Mouse (Mus musculus): ENCODE measurements around the gene Tas2r126. TPM values are rescaled to one million over a fixed set of nuclear protein-coding genes. Genes with fewer than 3 reads are reported as not detected.

Gene Tas2r126
- polyA plus RNA-seq, 1 experiment from 2014 or later: not detected

Other genes starting within 250 kb of the Tas2r126 start
- not detected in 2 replicates for gene Tas2r144, start 219.2 kb upstream of the Tas2r126 start, polyA plus RNA-seq (2016; fragmentation: Nextera tagmentation; extraction: Ambion mirVana)
- 25.4 and 25.8 TPM in 2 replicates for gene Gstk1, start 188.6 kb upstream of the Tas2r126 start, polyA plus RNA-seq (2016; fragmentation: Nextera tagmentation; extraction: Ambion mirVana)
- gene Tmem139, start 172.6 kb upstream of the Tas2r126 start, polyA plus RNA-seq (2016; fragmentation: Nextera tagmentation; extraction: Ambion mirVana): 1.6 and 1.7 TPM in 2 replicates
- 75.9 and 77.1 TPM in 2 replicates for gene Casp2, start 169.6 kb upstream of the Tas2r126 start, polyA plus RNA-seq (2016; fragmentation: Nextera tagmentation; extraction: Ambion mirVana)
- 0.51 and 0.56 TPM in 2 replicates for gene Clcn1, start 147.8 kb upstream of the Tas2r126 start, polyA plus RNA-seq (2016; fragmentation: Nextera tagmentation; extraction: Ambion mirVana)
- 0.68 and 0.79 TPM in 2 replicates for gene Fam131b, start 109.9 kb upstream of the Tas2r126 start, polyA plus RNA-seq (2016; fragmentation: Nextera tagmentation; extraction: Ambion mirVana)
- gene Zyx, start 84.9 kb upstream of the Tas2r126 start, polyA plus RNA-seq (2016; fragmentation: Nextera tagmentation; extraction: Ambion mirVana): 86.1 and 109 TPM in 2 replicates
- 7.8 and 9.0 TPM in 2 replicates for gene Epha1, start 61.3 kb upstream of the Tas2r126 start, polyA plus RNA-seq (2016; fragmentation: Nextera tagmentation; extraction: Ambion mirVana)
- not detected in 2 replicates for gene Tas2r143, start 34.3 kb upstream of the Tas2r126 start, polyA plus RNA-seq (2016; fragmentation: Nextera tagmentation; extraction: Ambion mirVana)
- gene Tas2r135, start 29.1 kb upstream of the Tas2r126 start, polyA plus RNA-seq (2016; fragmentation: Nextera tagmentation; extraction: Ambion mirVana): not detected in 2 replicates
- gene Olfr458, start 30.7 kb downstream of the Tas2r126 start, polyA plus RNA-seq (2016; fragmentation: Nextera tagmentation; extraction: Ambion mirVana): not detected in 2 replicates
- not detected in 2 replicates for gene Olfr457, start 41.8 kb downstream of the Tas2r126 start, polyA plus RNA-seq (2016; fragmentation: Nextera tagmentation; extraction: Ambion mirVana)
- not detected in 2 replicates for gene Olfr456, start 52.7 kb downstream of the Tas2r126 start, polyA plus RNA-seq (2016; fragmentation: Nextera tagmentation; extraction: Ambion mirVana)
- not detected in 2 replicates for gene Olfr455, start 113.1 kb downstream of the Tas2r126 start, polyA plus RNA-seq (2016; fragmentation: Nextera tagmentation; extraction: Ambion mirVana)
- not detected in 2 replicates for gene Tcaf3, start 163.2 kb downstream of the Tas2r126 start, polyA plus RNA-seq (2016; fragmentation: Nextera tagmentation; extraction: Ambion mirVana)
- 5.3 and 5.6 TPM in 2 replicates for gene Tcaf2, start 210.7 kb downstream of the Tas2r126 start, polyA plus RNA-seq (2016; fragmentation: Nextera tagmentation; extraction: Ambion mirVana)

Data from limb, embryonic 12.5 days (tissue).